ENCODE assay signal across 8 mouse cellular contexts in genomic region chr5:129501671-129502070, GRCm38 (mm10). TPM values are rescaled to one million over a fixed set of nuclear protein-coding genes. Genes with fewer than 3 reads are reported as not detected.
DNase-seq lines count a peak whose midpoint lies in the region; ATAC-seq and TF ChIP-seq lines count a peak whose summit lies in the region.

No protein-coding gene starts in this region.

- H3K36me3 ChIP-seq in heart, embryonic 13.5 days, result peaks cover 35% of the 10 kb centered on the region
- H3K36me3 ChIP-seq in forebrain, embryonic 10.5 days (replicated peaks), result peaks cover 37% of the 10 kb centered on the region
- peaks cover 33% of the 10 kb centered on the region for H3K36me3 ChIP-seq in kidney, embryonic 15.5 days
- H3K36me3 ChIP-seq in testis, adult 2 months (ENCODE audit: control insufficient read depth, insufficient read depth, low read length), result peaks cover 7% of the 10 kb centered on the region

- DNase-seq in heart, adult 11 months, result no peak
- peak; percentile 37 for DNase-seq in Muller cell, postnatal 12 days (ENCODE audit: inconsistent ontology term)
- no peak for DNase-seq in forebrain, embryonic 10.5 days (ENCODE audit: extremely low spot score, low spot score)
- DNase-seq in layer of hippocampus, postnatal 25 days (ENCODE audit: extremely low spot score in 1 of 2, low spot score in 1 of 2), result no peak

- TF ChIP-seq POLR2A in testis, adult 2 months (IDR thresholded peaks at IDR 0.05; ENCODE audit: control insufficient read depth, low read depth, low read length), result peak; percentile 37; the same call in 1 of the 2 replicates

- WGBS in heart, embryonic 13.5 days, result under 1% methylated on average over 44 of the region's 44 CpGs
- under 1% methylated on average over 44 of the region's 44 CpGs for WGBS in forebrain, embryonic 10.5 days
- under 1% methylated on average over 44 of the region's 44 CpGs for WGBS in kidney, embryonic 15.5 days

- H3K27ac ChIP-seq in heart, embryonic 13.5 days (replicated peaks), result peak overlapping the region; percentile 83
- peak overlapping the region; percentile 96 for H3K27ac ChIP-seq in forebrain, embryonic 10.5 days
- peak overlapping the region; percentile 84; the same call in 1 of the 2 replicates for H3K27ac ChIP-seq in kidney, embryonic 15.5 days
- peak overlapping the region; percentile 52 for H3K27ac ChIP-seq in testis, adult 2 months (ENCODE audit: control insufficient read depth, insufficient read depth, low read depth, low read length)

- TF ChIP-seq CTCF in testis, adult 2 months (IDR thresholded peaks at IDR 0.05; ENCODE audit: control insufficient read depth, insufficient read depth, insufficient replicate concordance, low read depth, low read length), result no peak

- peak overlapping the region; percentile 96 for H3K9ac ChIP-seq in heart, embryonic 13.5 days
- H3K9ac ChIP-seq in kidney, embryonic 15.5 days, result peak overlapping the region; percentile 96

- H3K4me3 ChIP-seq in heart, embryonic 13.5 days, result peak overlapping the region; percentile 99
- H3K4me3 ChIP-seq in forebrain, embryonic 10.5 days, result peak overlapping the region; percentile 100
- H3K4me3 ChIP-seq in kidney, embryonic 15.5 days (replicated peaks), result peak overlapping the region; percentile 100
- H3K4me3 ChIP-seq in testis, adult 2 months (ENCODE audit: control insufficient read depth, low read depth, low read length), result peak overlapping the region; percentile 99

- H3K27me3 ChIP-seq in heart, embryonic 13.5 days (replicated peaks), result peaks cover 15% of the 10 kb centered on the region
- no peaks in the 10 kb centered on the region for H3K27me3 ChIP-seq in forebrain, embryonic 10.5 days (ENCODE audit: poor library complexity, severe bottlenecking)
- H3K27me3 ChIP-seq in kidney, embryonic 15.5 days, result peaks cover 10% of the 10 kb centered on the region; the same call in 1 of the 2 replicates
- no peaks in the 10 kb centered on the region for H3K27me3 ChIP-seq in testis, adult 2 months (ENCODE audit: control insufficient read depth, insufficient read depth, low read length)

- H3K4me2 ChIP-seq in heart, embryonic 13.5 days, result peak overlapping the region; percentile 98
- peak overlapping the region; percentile 95 for H3K4me2 ChIP-seq in kidney, embryonic 15.5 days

- peaks cover 21% of the 10 kb centered on the region for H3K4me1 ChIP-seq in heart, embryonic 13.5 days
- peaks cover 21% of the 10 kb centered on the region for H3K4me1 ChIP-seq in forebrain, embryonic 10.5 days
- H3K4me1 ChIP-seq in kidney, embryonic 15.5 days, result peaks cover 17% of the 10 kb centered on the region
- H3K4me1 ChIP-seq in testis, adult 2 months (ENCODE audit: control insufficient read depth, insufficient read depth, low read length), result peaks cover 10% of the 10 kb centered on the region

- H3K9me3 ChIP-seq in heart, embryonic 13.5 days, result no peaks in the 10 kb centered on the region
- H3K9me3 ChIP-seq in forebrain, embryonic 10.5 days, result no peaks in the 10 kb centered on the region
- H3K9me3 ChIP-seq in kidney, embryonic 15.5 days (replicated peaks), result no peaks in the 10 kb centered on the region

- peak; percentile 65 for ATAC-seq in heart, embryonic 13.5 days (ENCODE audit: extremely low read depth, insufficient number of reproducible peaks, low FRiP score, low TSS enrichment)
- peak; percentile 74; the same call in 1 of the 2 replicates for ATAC-seq in kidney, embryonic 15.5 days (replicated peaks; ENCODE audit: low FRiP score)
- ATAC-seq in megakaryocyte progenitor cell, adult 5-6 weeks (replicated peaks; ENCODE audit: poor library complexity), result peak; percentile 33

RNA-seq across cellular contexts. Expression of gene Sfswap, which starts 0.7 kb away (rescaled TPM):
- polyA plus RNA-seq in heart, embryonic 13.5 days (2015; fragmentation: Nextera tagmentation; extraction: Ambion mirVana), result 21.2 and 24.7 TPM in 2 replicates
- 37.3 and 43.3 TPM in 2 replicates for polyA plus RNA-seq in forebrain, embryonic 10.5 days (2016; fragmentation: Nextera tagmentation; extraction: Ambion mirVana)
- polyA plus RNA-seq in kidney, embryonic 15.5 days (2015; fragmentation: Nextera tagmentation; extraction: Ambion mirVana), result 45.6 and 46.3 TPM in 2 replicates
- total RNA-seq in megakaryocyte progenitor cell, adult 5-6 weeks (2015), result 42.3 and 60.8 TPM in 2 replicates
- 57.1 and 66.2 TPM in 2 replicates for total RNA-seq in megakaryocyte progenitor cell, adult 5-6 weeks (2017)
- polyA plus RNA-seq in testis, adult 2 months (2012; rRNA removed), result 34.1 and 37.5 TPM in 2 replicates
- total RNA-seq in layer of hippocampus, postnatal 25 days (2021), result 100 to 1,000 TPM; 100 to 139 TPM
